Mouse (Mus musculus) lung, embryonic 15.5 days (tissue): ENCODE results near the gene Ring1. TPM values are rescaled to one million over a fixed set of nuclear protein-coding genes. Genes with fewer than 3 reads are reported as not detected.

Source experiments
- ATAC-seq: fragments of 200-750 bp; cut with Nextera tagmentation; 2 replicates; pipeline ENCODE4 v1.8.0; 2017; ENCODE audit warnings: moderate number of reproducible peaks, borderline replicate concordance; ENCODE audit not compliant: low FRiP score, low TSS enrichment; ENCODE audit errors: extremely low read depth
- H3K27ac ChIP-seq: fragments of 300-500 bp; sonication (generic); 2 replicates; pipeline ENCODE4 v1.5.1; 2015; ENCODE audit warnings: moderate library complexity, mild to moderate bottlenecking, inconsistent platforms
- H3K27me3 ChIP-seq: fragments of 300-500 bp; sonication (generic); 2 replicates; pipeline ENCODE4 v1.6.1; 2015; ENCODE audit warnings: inconsistent platforms
- H3K36me3 ChIP-seq: fragments of 300-500 bp; sonication (generic); 2 replicates; pipeline ENCODE4 v1.6.1; 2015; ENCODE audit warnings: inconsistent platforms
- H3K4me1 ChIP-seq: fragments of 300-500 bp; sonication (generic); 2 replicates; pipeline ENCODE4 v1.6.1; 2015; ENCODE audit warnings: inconsistent platforms
- H3K4me2 ChIP-seq: fragments of 300-500 bp; sonication (generic); 2 replicates; pipeline ENCODE4 v1.6.1; 2015; ENCODE audit warnings: inconsistent platforms, mild to moderate bottlenecking, moderate library complexity
- H3K4me3 ChIP-seq: fragments of 300-500 bp; sonication (generic); 2 replicates; pipeline ENCODE4 v1.5.1; 2015; ENCODE audit warnings: mild to moderate bottlenecking, inconsistent platforms
- H3K9ac ChIP-seq: fragments of 300-500 bp; sonication (generic); 2 replicates; pipeline ENCODE4 v1.6.1; 2015; ENCODE audit warnings: inconsistent platforms
- H3K9me3 ChIP-seq: fragments of 300-500 bp; sonication (generic); 2 replicates; pipeline ENCODE4 v1.6.1; 2016; ENCODE audit warnings: inconsistent platforms
- WGBS: fragments of 180-500 bp; shearing (Covaris S2); methylation state at CpG from one replicate; pipeline ENCODE4 v1.1.7; 2015; 5-methylcytosine and 5-hydroxymethylcytosine counted together
- polyA plus RNA-seq: library from polyadenylated mRNA; unstranded; fragments of >200 nt; fragmentation: Nextera tagmentation; extraction: Ambion mirVana; gene quantifications from 2 replicates; pipeline ENCODE4 v1.2.1, GENCODE M21; 2015

The Ring1 gene
- polyA plus RNA-seq, 1 experiment from 2014 or later, result 23.2 TPM

DNA sequence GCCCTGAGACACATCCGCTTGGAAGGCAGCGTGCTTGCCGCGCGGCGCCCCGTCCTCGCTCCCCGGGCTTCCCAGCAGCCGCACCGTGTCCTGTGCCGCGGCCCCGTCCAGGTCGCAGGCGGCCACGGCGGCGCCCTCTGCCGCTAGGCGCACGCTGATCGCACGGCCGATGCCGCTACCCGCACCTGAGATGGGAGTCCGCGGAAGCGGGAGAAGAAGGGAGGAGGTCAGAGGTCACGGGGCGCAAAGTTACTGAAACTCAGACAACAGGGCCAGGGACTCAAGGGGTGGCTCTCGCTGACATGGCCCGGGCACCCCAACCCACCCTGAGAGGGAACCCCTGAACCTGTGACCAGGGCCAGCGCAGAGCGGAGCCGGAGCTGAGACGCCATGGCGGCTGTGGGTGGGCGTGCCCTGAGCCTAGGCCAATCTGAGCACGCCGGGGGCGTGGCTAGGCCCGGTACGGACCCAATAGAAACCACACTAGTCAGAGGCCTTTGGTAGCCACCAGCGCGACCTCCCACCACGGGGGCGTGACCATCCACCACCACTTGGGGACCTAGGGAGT, 3.3 kb upstream of the Ring1 start, which contains the start of gene H2-Ke6:
Gene H2-Ke6, minus strand, starts transcription at position 405 of the 568 bp plus-strand sequence.
- under 1% methylated on average over 46 of the region's 49 CpGs for WGBS
- H3K27me3 ChIP-seq, result no peaks in the 10 kb centered on the region
- peak within 1 kb of the TSS; percentile 64 for H3K9ac ChIP-seq
- H3K27ac ChIP-seq, result peak within 1 kb of the TSS; percentile 87
- peaks cover 28% of the 10 kb centered on the region for H3K36me3 ChIP-seq
- H3K4me2 ChIP-seq, result peak within 1 kb of the TSS; percentile 97
- peak within 1 kb of the TSS; percentile 75 for H3K4me3 ChIP-seq
- H3K4me1 ChIP-seq, result peaks cover 67% of the 10 kb centered on the region
- H3K9me3 ChIP-seq, result no peaks in the 10 kb centered on the region
- peak; percentile 72 for ATAC-seq

DNA sequence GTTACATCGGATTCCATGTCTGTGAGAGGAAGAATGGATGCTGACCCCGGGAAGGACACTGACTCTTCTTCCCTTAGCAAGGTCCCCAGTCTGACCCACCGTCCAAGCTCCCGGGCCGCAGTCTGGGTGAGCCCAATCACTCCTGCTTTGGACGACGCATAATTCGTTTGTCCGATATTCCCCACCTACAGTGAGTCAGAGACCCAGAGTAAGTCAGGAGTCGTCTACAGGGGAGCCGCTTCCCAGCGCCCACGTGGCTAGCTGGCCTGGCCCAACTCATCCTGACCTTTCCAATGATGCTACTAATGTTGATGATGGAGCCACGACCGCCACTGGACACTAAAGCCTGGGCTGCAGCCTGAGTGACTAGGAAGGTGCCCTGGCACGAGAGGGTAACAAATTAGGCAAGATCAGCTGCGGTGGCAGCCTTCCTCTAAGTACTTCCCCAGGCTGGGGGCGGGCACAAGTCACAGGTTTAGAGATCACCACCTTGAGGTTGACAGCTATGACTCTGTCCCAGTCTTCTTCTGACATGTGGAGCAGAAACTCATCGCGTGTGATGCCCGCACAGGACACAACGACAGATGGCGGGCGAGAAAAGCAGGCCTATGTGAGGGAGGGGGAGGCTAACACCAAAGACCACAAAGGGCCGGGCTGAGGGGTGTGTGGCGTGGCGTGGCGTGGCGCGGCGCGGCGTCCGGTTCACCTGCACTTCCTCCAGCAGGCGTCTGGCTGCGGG, 2.6 kb upstream of the Ring1 start:
- Histone ChIP-seq H3K4me2 (peak overlapping the region; percentile 97), H3K27ac (peak overlapping the region; percentile 87), H3K27me3 (no peaks in the 10 kb centered on the region), H3K9ac (peak overlapping the region; percentile 64), H3K9me3 (no peaks in the 10 kb centered on the region), H3K4me1 (peaks cover 65% of the 10 kb centered on the region), H3K36me3 (peaks cover 32% of the 10 kb centered on the region), H3K4me3 (peak overlapping the region; percentile 75)
- ATAC-seq, result no peak
- 9% methylated on average over 36 of the region's 36 CpGs for WGBS

GRCm38 (mm10) chr17:34026221-34026620, 1.7 kb upstream of the Ring1 start:
- 42% methylated on average over 2 of the region's 2 CpGs for WGBS

DNA sequence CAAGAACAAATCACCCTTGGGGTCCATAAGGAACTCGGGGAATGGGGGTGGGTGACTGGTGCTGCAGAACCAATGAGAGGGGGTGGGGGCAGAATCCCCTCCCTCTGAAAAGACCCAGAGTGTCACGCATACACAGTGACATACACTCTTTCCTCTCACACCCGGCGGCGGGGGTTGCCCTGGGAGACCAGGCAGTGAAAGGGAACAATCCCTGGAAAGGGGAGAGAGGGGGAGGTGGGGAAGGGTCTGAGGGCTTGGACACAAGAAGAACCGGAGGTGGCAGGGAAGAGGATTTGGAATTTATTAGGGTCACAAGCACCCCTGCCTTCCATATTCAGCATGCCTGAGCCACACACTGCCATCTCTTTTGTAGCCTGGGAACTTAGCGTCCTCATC, 1.3 kb upstream of the Ring1 start:
- Histone ChIP-seq H3K9ac (peak overlapping the region; percentile 93), H3K4me3 (peak overlapping the region; percentile 88), H3K4me1 (peaks cover 63% of the 10 kb centered on the region), H3K9me3 (no peaks in the 10 kb centered on the region), H3K27ac (no peak overlapping the region), H3K4me2 (peak overlapping the region; percentile 94), H3K36me3 (peaks cover 45% of the 10 kb centered on the region), H3K27me3 (no peaks in the 10 kb centered on the region)
- WGBS, result 21% methylated on average over 7 of the region's 7 CpGs
- ATAC-seq, result no peak

More at GRCm38 (mm10) chr17:34026221-34026620, 1.7 kb upstream of the Ring1 start:
- H3K9ac ChIP-seq, result no peak overlapping the region
- H3K9me3 ChIP-seq, result no peaks in the 10 kb centered on the region
- H3K36me3 ChIP-seq, result peaks cover 40% of the 10 kb centered on the region
- no peaks in the 10 kb centered on the region for H3K27me3 ChIP-seq
- no peak overlapping the region for H3K27ac ChIP-seq
- peaks cover 65% of the 10 kb centered on the region for H3K4me1 ChIP-seq
- peak overlapping the region; percentile 94 for H3K4me2 ChIP-seq
- no peak for ATAC-seq
- peak overlapping the region; percentile 88; the same call in 1 of the 2 replicates for H3K4me3 ChIP-seq

DNA sequence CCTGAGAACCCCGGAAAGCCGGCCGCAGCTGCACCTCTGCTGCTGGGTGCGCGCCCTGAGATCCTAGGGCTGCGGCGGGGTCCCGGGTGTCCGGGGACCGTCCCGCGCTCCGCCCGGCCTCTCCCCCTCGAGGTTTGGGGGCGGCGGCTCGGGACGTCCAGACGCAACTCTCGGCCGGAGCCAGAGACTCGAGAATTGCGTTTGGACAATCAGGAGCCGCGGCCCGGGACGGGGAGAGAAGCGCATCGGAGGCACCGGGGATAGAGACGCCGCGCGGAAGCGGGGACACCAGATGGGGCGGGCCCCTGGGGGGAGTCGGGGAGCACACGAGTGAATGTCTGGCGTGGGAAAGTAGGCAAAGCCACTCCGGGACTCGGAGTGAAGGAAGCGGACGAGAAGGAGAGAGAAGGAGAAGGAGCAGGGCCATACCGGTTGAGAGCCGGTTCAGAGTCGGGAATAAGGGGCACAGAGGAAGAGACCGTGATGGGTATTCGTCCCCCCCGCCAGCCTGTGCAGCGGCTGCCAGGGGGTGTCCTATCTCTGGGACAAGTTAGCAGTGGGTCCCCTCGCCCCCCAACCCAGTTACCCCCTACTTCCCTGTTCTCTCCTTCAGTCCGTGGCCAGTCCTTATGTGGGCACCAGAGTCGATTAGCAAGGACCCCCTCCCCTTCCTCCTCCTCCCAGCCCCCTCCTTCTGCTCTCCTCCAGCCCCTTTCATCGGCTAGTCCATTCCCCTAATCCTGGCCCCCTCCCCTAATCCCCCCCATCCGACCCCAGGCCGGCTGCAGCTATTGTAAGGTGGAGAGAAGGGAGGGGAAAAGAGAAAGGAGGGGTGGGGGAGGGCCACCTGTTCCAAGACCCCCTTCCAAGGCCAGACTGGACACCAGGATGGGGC, 628 bp upstream of the Ring1 start:
- under 1% methylated on average over 57 of the region's 57 CpGs for WGBS
- no peaks in the 10 kb centered on the region for H3K27me3 ChIP-seq
- no peaks in the 10 kb centered on the region for H3K9me3 ChIP-seq
- H3K36me3 ChIP-seq, result peaks cover 46% of the 10 kb centered on the region
- ATAC-seq, result peak; percentile 2; the same call in 1 of the 2 replicates
- H3K27ac ChIP-seq, result peak overlapping the region; percentile 91
- H3K9ac ChIP-seq, result peak overlapping the region; percentile 93
- peak overlapping the region; percentile 88 for H3K4me3 ChIP-seq
- H3K4me2 ChIP-seq, result peak overlapping the region; percentile 94
- H3K4me1 ChIP-seq, result peaks cover 56% of the 10 kb centered on the region

- H3K27ac ChIP-seq, result peak overlapping the region; percentile 91; the same call in 1 of the 2 replicates
- peaks cover 42% of the 10 kb centered on the region for H3K4me1 ChIP-seq
- H3K4me2 ChIP-seq, result peak overlapping the region; percentile 94
- 49% methylated on average over 9 of the region's 9 CpGs for WGBS
- H3K4me3 ChIP-seq, result peak overlapping the region; percentile 88
- peak overlapping the region; percentile 93; the same call in 1 of the 2 replicates for H3K9ac ChIP-seq
- no peaks in the 10 kb centered on the region for H3K27me3 ChIP-seq
- H3K36me3 ChIP-seq, result peaks cover 32% of the 10 kb centered on the region
- peaks cover 4% of the 10 kb centered on the region; the same call in 1 of the 2 replicates for H3K9me3 ChIP-seq
- ATAC-seq, result no peak
These were observed 802 bp downstream of the Ring1 start for GRCm38 (mm10) chr17:34023678-34024077.

DNA sequence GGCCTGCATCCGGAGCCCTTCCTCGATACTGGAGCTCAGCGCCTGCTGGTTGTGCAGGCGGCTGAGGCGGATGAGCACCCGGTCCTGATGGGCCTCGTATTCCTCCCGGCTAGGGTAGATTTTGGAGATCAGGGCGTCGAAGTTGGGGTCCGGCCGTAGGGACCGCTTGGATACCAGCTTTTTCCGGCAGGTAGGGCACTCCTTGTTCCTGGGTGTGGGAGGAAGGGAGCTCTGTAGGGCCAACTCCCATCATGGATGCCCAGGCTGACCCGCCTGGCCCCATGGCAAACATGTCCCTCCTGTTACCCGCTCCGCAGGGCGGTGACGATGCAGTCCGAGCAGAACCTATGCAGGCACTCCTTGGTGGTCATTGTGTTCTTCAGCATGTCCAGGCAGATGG, 1.5 kb downstream of the Ring1 start:
- Histone ChIP-seq H3K4me3 (no peak overlapping the region), H3K36me3 (peaks cover 25% of the 10 kb centered on the region), H3K9ac (no peak overlapping the region), H3K4me2 (no peak overlapping the region), H3K27ac (no peak overlapping the region), H3K27me3 (no peaks in the 10 kb centered on the region), H3K9me3 (peaks cover 4% of the 10 kb centered on the region; the same call in 1 of the 2 replicates), H3K4me1 (peaks cover 35% of the 10 kb centered on the region)
- ATAC-seq, result no peak
- WGBS, result 95% methylated on average over 20 of the region's 20 CpGs

- WGBS, result 83% methylated on average over 14 of the region's 14 CpGs
- peaks cover 25% of the 10 kb centered on the region for H3K36me3 ChIP-seq
- H3K4me1 ChIP-seq, result peaks cover 31% of the 10 kb centered on the region
- no peak overlapping the region for H3K4me2 ChIP-seq
- no peak overlapping the region for H3K4me3 ChIP-seq
- H3K27ac ChIP-seq, result no peak overlapping the region
- H3K9me3 ChIP-seq, result peaks cover 4% of the 10 kb centered on the region; the same call in 1 of the 2 replicates
- no peak for ATAC-seq
- H3K27me3 ChIP-seq, result no peaks in the 10 kb centered on the region
- H3K9ac ChIP-seq, result no peak overlapping the region
These were observed 2.1 kb downstream of the Ring1 start for GRCm38 (mm10) chr17:34022414-34022783.

DNA sequence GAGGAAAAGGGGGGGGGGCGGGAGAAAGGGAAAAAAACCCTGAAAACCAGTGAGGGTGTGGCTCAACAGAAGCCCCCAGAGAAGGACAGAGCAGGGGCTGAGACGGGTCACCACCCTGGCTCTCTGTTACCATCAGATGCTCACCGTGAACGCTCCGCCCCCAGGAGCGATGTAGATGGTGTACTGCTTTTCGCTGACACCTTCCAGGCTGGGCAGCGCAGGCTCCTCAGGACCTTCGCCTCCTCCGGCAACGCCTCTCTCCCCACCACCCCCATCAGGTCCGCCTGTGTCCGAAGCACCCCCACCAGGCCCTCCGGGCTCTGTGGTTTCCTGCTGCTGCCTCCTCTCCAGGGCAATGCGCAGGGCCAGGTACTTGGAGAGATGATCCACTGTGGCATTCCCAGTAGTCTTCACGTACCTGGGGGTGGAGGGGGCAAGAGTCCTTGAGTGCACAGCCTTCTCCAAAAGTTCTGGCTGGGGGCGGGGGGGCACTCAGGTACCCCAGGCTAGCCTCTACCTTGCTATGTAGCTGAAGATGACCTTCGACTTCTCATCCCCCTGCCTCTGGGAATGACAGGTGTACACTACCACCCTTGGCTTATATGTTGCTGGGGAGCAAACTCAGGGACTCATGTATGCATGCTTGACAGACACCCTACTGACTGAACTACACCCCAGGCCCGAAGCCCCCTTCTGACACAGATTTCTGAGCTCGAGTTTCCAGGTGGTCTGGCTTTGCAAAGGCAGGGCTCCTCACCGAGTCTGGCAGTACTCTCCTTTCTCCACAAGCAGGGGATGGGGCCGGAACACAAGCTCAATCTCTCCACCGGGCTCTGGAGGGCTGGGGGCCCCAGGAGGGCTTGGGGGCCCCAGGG, 2.7 kb downstream of the Ring1 start:
- Histone ChIP-seq H3K36me3 (peaks cover 25% of the 10 kb centered on the region), H3K4me3 (no peak overlapping the region), H3K9me3 (peaks cover 4% of the 10 kb centered on the region; the same call in 1 of the 2 replicates), H3K27me3 (no peaks in the 10 kb centered on the region), H3K9ac (no peak overlapping the region), H3K4me2 (no peak overlapping the region), H3K4me1 (peaks cover 25% of the 10 kb centered on the region), H3K27ac (no peak overlapping the region)
- ATAC-seq, result no peak
- 86% methylated on average over 23 of the region's 23 CpGs for WGBS

GRCm38 (mm10) chr17:34013436-34013835, 11.0 kb downstream of the Ring1 start:
- no peaks in the 10 kb centered on the region for H3K9me3 ChIP-seq
- no peak overlapping the region for H3K4me2 ChIP-seq
- H3K27me3 ChIP-seq, result no peaks in the 10 kb centered on the region
- no peak overlapping the region for H3K27ac ChIP-seq
- H3K4me1 ChIP-seq, result no peaks in the 10 kb centered on the region
- no peak overlapping the region for H3K9ac ChIP-seq
- ATAC-seq, result no peak
- H3K36me3 ChIP-seq, result no peaks in the 10 kb centered on the region
- WGBS, result 87% methylated on average over 8 of the region's 8 CpGs
- H3K4me3 ChIP-seq, result no peak overlapping the region

DNA sequence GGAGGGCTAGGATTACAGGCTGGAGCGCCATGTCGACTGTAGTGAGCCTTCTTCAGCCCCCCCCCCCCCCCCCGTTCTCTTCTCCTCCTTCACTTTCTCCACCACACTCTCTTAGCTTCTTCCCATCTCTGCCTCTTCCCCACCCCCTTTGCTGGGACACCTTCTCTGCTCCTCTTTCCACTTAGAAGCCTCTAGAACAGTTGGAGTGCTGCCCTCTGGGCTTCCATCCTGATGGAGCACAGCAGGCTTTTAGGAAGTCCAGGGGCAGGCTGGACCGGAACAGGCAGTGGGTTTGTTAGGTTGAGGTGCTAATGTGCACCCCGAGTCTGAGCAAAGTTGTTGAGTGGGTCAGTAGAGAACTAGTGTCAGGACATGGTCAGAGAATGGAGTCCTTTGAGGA, 14.3 kb downstream of the Ring1 start:
- Histone ChIP-seq H3K9ac (no peak overlapping the region), H3K4me1 (no peaks in the 10 kb centered on the region), H3K36me3 (no peaks in the 10 kb centered on the region), H3K4me3 (no peak overlapping the region), H3K4me2 (no peak overlapping the region), H3K27ac (no peak overlapping the region), H3K9me3 (no peaks in the 10 kb centered on the region), H3K27me3 (peaks cover 6% of the 10 kb centered on the region; the same call in 1 of the 2 replicates)
- no peak for ATAC-seq
- 68% methylated on average over 5 of the region's 5 CpGs for WGBS
